Mouse (Mus musculus): ENCODE results near the gene Calcb.

GRCm38 (mm10) chr7:114754196-114754595, 35.8 kb downstream of the Calcb start:
- no peak for TF ChIP-seq CTCF (IDR thresholded peaks at IDR 0.05; ENCODE audit: extremely low read depth, insufficient read depth, low read length)
- TF ChIP-seq POLR2A (IDR thresholded peaks at IDR 0.05; ENCODE audit: extremely low read depth, insufficient read depth, low read length), result no peak
